Mouse (Mus musculus) midbrain, embryonic 15.5 days (tissue): ENCODE measurements around the gene Gm38431. TPM values are rescaled to one million over a fixed set of nuclear protein-coding genes. Genes with fewer than 3 reads are reported as not detected.
"Not testable (repeated sequence)": the region's sequence is repeated elsewhere in the genome, so short reads cannot be mapped to it uniquely, and the experiment has no call there.

Experiments used
- ATAC-seq: fragments of 200-750 bp; cut with Nextera tagmentation; replicated peaks from 2 replicates; pipeline ENCODE4 v1.8.0; 2017; ENCODE audit warnings: moderate TSS enrichment
- H3K27ac ChIP-seq: fragments of 300-500 bp; sonication (generic); 2 replicates; pipeline ENCODE4 v1.5.1; 2015; ENCODE audit warnings: mild to moderate bottlenecking, inconsistent platforms
- H3K27me3 ChIP-seq: fragments of 300-500 bp; sonication (generic); replicated peaks from 2 replicates; pipeline ENCODE4 v1.6.1; 2015; ENCODE audit warnings: inconsistent platforms
- H3K36me3 ChIP-seq: fragments of 300-500 bp; sonication (generic); replicated peaks from 2 replicates; pipeline ENCODE4 v1.6.1; 2015; ENCODE audit warnings: inconsistent platforms
- H3K4me1 ChIP-seq: fragments of 300-500 bp; sonication (generic); 2 replicates; pipeline ENCODE4 v1.6.1; 2015; ENCODE audit warnings: inconsistent platforms
- H3K4me2 ChIP-seq: fragments of 300-500 bp; sonication (generic); 2 replicates; pipeline ENCODE4 v1.6.1; 2015; ENCODE audit warnings: inconsistent platforms, mild to moderate bottlenecking, moderate library complexity
- H3K4me3 ChIP-seq: fragments of 300-500 bp; sonication (generic); 2 replicates; pipeline ENCODE4 v1.5.1; 2015; ENCODE audit warnings: mild to moderate bottlenecking, inconsistent platforms
- H3K9ac ChIP-seq: fragments of 300-500 bp; sonication (generic); 2 replicates; pipeline ENCODE4 v1.6.1; 2015; ENCODE audit warnings: mild to moderate bottlenecking, inconsistent platforms
- H3K9me3 ChIP-seq: fragments of 300-500 bp; sonication (generic); 2 replicates; pipeline ENCODE4 v1.6.1; 2016; ENCODE audit warnings: inconsistent platforms
- WGBS: fragments of 180-500 bp; shearing (Covaris S2); methylation state at CpG from one replicate; pipeline ENCODE4 v1.1.7; 2015; ENCODE audit warnings: mixed read lengths; 5-methylcytosine and 5-hydroxymethylcytosine counted together
- polyA plus RNA-seq: library from polyadenylated mRNA; unstranded; fragments of >200 nt; fragmentation: Nextera tagmentation; extraction: Ambion mirVana; gene quantifications from 2 replicates; pipeline ENCODE4 v1.2.1, GENCODE M21; 2015

Gene Gm38431
- polyA plus RNA-seq, 1 experiment from 2014 or later = 2.2 TPM

- Histone ChIP-seq H3K4me3 (no peak overlapping the region), H3K9ac (no peak overlapping the region), H3K27ac (no peak overlapping the region), H3K4me2 (no peak overlapping the region), H3K27me3 (no peaks in the 10 kb centered on the region), H3K4me1 (no peaks in the 10 kb centered on the region), H3K9me3 (no peaks in the 10 kb centered on the region), H3K36me3 (peaks cover 24% of the 10 kb centered on the region)
- no peak for ATAC-seq
- WGBS = 93% methylated on average over 2 of the region's 2 CpGs
Observed at GRCm38 (mm10) chr9:21062928-21063327, 28.9 kb downstream of the Gm38431 start.

GRCm38 (mm10) chr9:21051578-21051977 is 40.2 kb downstream of the Gm38431 start:
- Histone ChIP-seq H3K27me3 (no peaks in the 10 kb centered on the region), H3K9me3 (no peaks in the 10 kb centered on the region), H3K9ac (no peak overlapping the region), H3K4me3 (no peak overlapping the region), H3K4me2 (no peak overlapping the region), H3K4me1 (no peaks in the 10 kb centered on the region), H3K27ac (no peak overlapping the region), H3K36me3 (no peaks in the 10 kb centered on the region)
- no peak for ATAC-seq
- 71% methylated on average over 10 of the region's 10 CpGs for WGBS

GRCm38 (mm10) chr9:21045235-21045634 is 46.6 kb downstream of the Gm38431 start:
- ATAC-seq = no peak
- Histone ChIP-seq H3K27me3 (peaks cover 4% of the 10 kb centered on the region), H3K4me2 (no peak overlapping the region), H3K4me3 (no peak overlapping the region), H3K36me3 (no peaks in the 10 kb centered on the region), H3K27ac (no peak overlapping the region), H3K9me3 (no peaks in the 10 kb centered on the region), H3K9ac (no peak overlapping the region), H3K4me1 (no peaks in the 10 kb centered on the region)
- 84% methylated on average over 3 of the region's 3 CpGs for WGBS

GRCm38 (mm10) chr9:21044785-21045184 is 47.0 kb downstream of the Gm38431 start:
- not testable (repeated sequence) for H3K4me3 ChIP-seq, H3K27me3 ChIP-seq, ATAC-seq, H3K36me3 ChIP-seq, H3K9me3 ChIP-seq, H3K4me2 ChIP-seq, H3K27ac ChIP-seq, H3K4me1 ChIP-seq, H3K9ac ChIP-seq
- WGBS = 57% methylated on average over 1 of the region's 1 CpGs

GRCm38 (mm10) chr9:21043563-21043962 is 48.2 kb downstream of the Gm38431 start:
- no peak overlapping the region for H3K27ac ChIP-seq
- no peak overlapping the region for H3K9ac ChIP-seq
- WGBS = 83% methylated on average over 4 of the region's 4 CpGs
- H3K27me3 ChIP-seq = peaks cover 20% of the 10 kb centered on the region
- H3K4me3 ChIP-seq = no peak overlapping the region
- no peak for ATAC-seq
- H3K4me2 ChIP-seq = no peak overlapping the region
- H3K4me1 ChIP-seq = peaks cover 2% of the 10 kb centered on the region
- H3K9me3 ChIP-seq = no peaks in the 10 kb centered on the region
- no peaks in the 10 kb centered on the region for H3K36me3 ChIP-seq

GRCm38 (mm10) chr9:21041308-21041707 is 50.5 kb downstream of the Gm38431 start:
- Histone ChIP-seq H3K9me3 (no peaks in the 10 kb centered on the region), H3K4me1 (peaks cover 22% of the 10 kb centered on the region), H3K9ac (no peak overlapping the region), H3K27me3 (peaks cover 42% of the 10 kb centered on the region), H3K27ac (no peak overlapping the region), H3K4me3 (no peak overlapping the region), H3K4me2 (no peak overlapping the region), H3K36me3 (no peaks in the 10 kb centered on the region)
- WGBS = 58% methylated on average over 4 of the region's 4 CpGs
- no peak for ATAC-seq

- Histone ChIP-seq H3K27ac (no peak overlapping the region), H3K9ac (no peak overlapping the region), H3K9me3 (no peaks in the 10 kb centered on the region), H3K4me3 (no peak overlapping the region), H3K4me2 (no peak overlapping the region), H3K36me3 (no peaks in the 10 kb centered on the region), H3K27me3 (peaks cover 58% of the 10 kb centered on the region), H3K4me1 (peaks cover 33% of the 10 kb centered on the region)
- 74% methylated on average over 3 of the region's 3 CpGs for WGBS
- ATAC-seq = no peak
Observed at GRCm38 (mm10) chr9:21039779-21040178, 52.0 kb downstream of the Gm38431 start.

- peak; percentile 87 for ATAC-seq
- no peak overlapping the region for H3K27ac ChIP-seq
- H3K9me3 ChIP-seq = no peaks in the 10 kb centered on the region
- H3K9ac ChIP-seq = peak overlapping the region; percentile 69
- H3K27me3 ChIP-seq = peaks cover 79% of the 10 kb centered on the region
- peak overlapping the region; percentile 57 for H3K4me3 ChIP-seq
- peak overlapping the region; percentile 87 for H3K4me2 ChIP-seq
- WGBS = 1% methylated on average over 31 of the region's 31 CpGs
- no peaks in the 10 kb centered on the region for H3K36me3 ChIP-seq
- peaks cover 46% of the 10 kb centered on the region for H3K4me1 ChIP-seq
Observed at GRCm38 (mm10) chr9:21037481-21037891, 54.3 kb downstream of the Gm38431 start.

- H3K4me1 ChIP-seq = peaks cover 54% of the 10 kb centered on the region
- peak overlapping the region; percentile 87 for H3K4me2 ChIP-seq
- peaks cover 86% of the 10 kb centered on the region for H3K27me3 ChIP-seq
- no peak overlapping the region; the same call in 1 of the 2 replicates for H3K9ac ChIP-seq
- no peaks in the 10 kb centered on the region for H3K36me3 ChIP-seq
- 0 out of 2 replicates have a peak, but pooled peaks have one; percentile 10 for ATAC-seq
- no peak overlapping the region for H3K27ac ChIP-seq
- 5% methylated on average over 22 of the region's 22 CpGs for WGBS
- no peaks in the 10 kb centered on the region for H3K9me3 ChIP-seq
- peak overlapping the region; percentile 57 for H3K4me3 ChIP-seq
Observed at GRCm38 (mm10) chr9:21036666-21037065, 55.1 kb downstream of the Gm38431 start.

- 8% methylated on average over 20 of the region's 20 CpGs for WGBS
- H3K27me3 ChIP-seq = peaks cover 89% of the 10 kb centered on the region
- H3K4me3 ChIP-seq = peak overlapping the region; percentile 57
- peak overlapping the region; percentile 87 for H3K4me2 ChIP-seq
- no peaks in the 10 kb centered on the region for H3K36me3 ChIP-seq
- no peak overlapping the region for H3K27ac ChIP-seq
- H3K9me3 ChIP-seq = no peaks in the 10 kb centered on the region
- ATAC-seq = no peak
- no peak overlapping the region for H3K9ac ChIP-seq
- H3K4me1 ChIP-seq = peaks cover 59% of the 10 kb centered on the region
Observed at GRCm38 (mm10) chr9:21036161-21036560, 55.6 kb downstream of the Gm38431 start.

GRCm38 (mm10) chr9:21035586-21035985 is 56.2 kb downstream of the Gm38431 start:
- peak overlapping the region; percentile 87 for H3K4me2 ChIP-seq
- peak overlapping the region; percentile 6; the same call in 1 of the 2 replicates for H3K4me3 ChIP-seq
- H3K9ac ChIP-seq = no peak overlapping the region
- no peak for ATAC-seq
- no peaks in the 10 kb centered on the region for H3K36me3 ChIP-seq
- peaks cover 90% of the 10 kb centered on the region for H3K27me3 ChIP-seq
- WGBS = 17% methylated on average over 9 of the region's 9 CpGs
- H3K4me1 ChIP-seq = peaks cover 65% of the 10 kb centered on the region
- H3K27ac ChIP-seq = no peak overlapping the region
- H3K9me3 ChIP-seq = no peaks in the 10 kb centered on the region

- Histone ChIP-seq H3K9ac (no peak overlapping the region), H3K9me3 (no peaks in the 10 kb centered on the region), H3K27me3 (peaks cover 90% of the 10 kb centered on the region), H3K4me3 (no peak overlapping the region), H3K27ac (no peak overlapping the region), H3K4me1 (peaks cover 75% of the 10 kb centered on the region), H3K36me3 (no peaks in the 10 kb centered on the region), H3K4me2 (peak overlapping the region; percentile 87; the same call in 1 of the 2 replicates)
- WGBS = 6% methylated on average over 17 of the region's 17 CpGs
- ATAC-seq = no peak
Observed at GRCm38 (mm10) chr9:21034481-21035085, 57.2 kb downstream of the Gm38431 start.

- peaks cover 74% of the 10 kb centered on the region for H3K4me1 ChIP-seq
Observed at GRCm38 (mm10) chr9:21033136-21033535, 58.7 kb downstream of the Gm38431 start.

More at GRCm38 (mm10) chr9:21033136-21033535, 58.7 kb downstream of the Gm38431 start:
- Histone ChIP-seq H3K4me3 (peak overlapping the region; percentile 59), H3K36me3 (no peaks in the 10 kb centered on the region), H3K27me3 (peaks cover 90% of the 10 kb centered on the region), H3K9me3 (no peaks in the 10 kb centered on the region), H3K27ac (no peak overlapping the region), H3K9ac (no peak overlapping the region), H3K4me2 (peak overlapping the region; percentile 98)
- WGBS = under 1% methylated on average over 34 of the region's 34 CpGs
- no peak for ATAC-seq
